Mouse (Mus musculus) kidney, postnatal 0 days (tissue): ENCODE results near the gene Bud23. TPM values are rescaled to one million over a fixed set of nuclear protein-coding genes. Genes with fewer than 3 reads are reported as not detected.
A peak's percentile ranks its signal among the peaks of the same experiment; 100 is the strongest.

Experiments
- ATAC-seq: fragments of 200-750 bp; cut with Nextera tagmentation; replicated peaks from 2 replicates; pipeline ENCODE4 v1.8.0; 2017; ENCODE audit warnings: low read depth, moderate number of reproducible peaks, moderate TSS enrichment, moderate library complexity; ENCODE audit not compliant: low FRiP score
- DNase-seq: peaks from one replicate; pipeline ENCODE4 v3.0.0-alpha.2; 2016; ENCODE audit warnings: low spot score
- H3K27ac ChIP-seq: fragments of 300-500 bp; sonication (generic); 2 replicates; pipeline ENCODE4 v1.5.1; 2014; ENCODE audit warnings: mild to moderate bottlenecking
- H3K27me3 ChIP-seq: fragments of 300-500 bp; sonication (generic); 2 replicates; pipeline ENCODE4 v1.6.1; 2014; ENCODE audit warnings: low read length, mixed read lengths; ENCODE audit not compliant: insufficient read depth
- H3K36me3 ChIP-seq: fragments of 300-500 bp; sonication (generic); 2 replicates; pipeline ENCODE4 v1.6.1; 2014; ENCODE audit warnings: low read length, mixed read lengths; ENCODE audit not compliant: insufficient read depth
- H3K4me1 ChIP-seq: fragments of 300-500 bp; sonication (generic); replicated peaks from 2 replicates; pipeline ENCODE4 v1.6.1; 2014; ENCODE audit warnings: antibody characterized with exemption, low read length, mixed read lengths; ENCODE audit not compliant: insufficient read depth
- H3K4me2 ChIP-seq: fragments of 300-500 bp; sonication (generic); 2 replicates; pipeline ENCODE4 v1.6.1; 2014; ENCODE audit warnings: mild to moderate bottlenecking, low read length, moderate library complexity, mixed read lengths
- H3K4me3 ChIP-seq: fragments of 300-500 bp; sonication (generic); replicated peaks from 2 replicates; pipeline ENCODE4 v1.5.1; 2014; ENCODE audit warnings: low read depth, low read length
- H3K9ac ChIP-seq: fragments of 300-500 bp; sonication (generic); 2 replicates; pipeline ENCODE4 v1.6.1; 2014; ENCODE audit warnings: low read depth, low read length
- H3K9me3 ChIP-seq: fragments of 300-500 bp; sonication (generic); replicated peaks from 2 replicates; pipeline ENCODE4 v1.6.1; 2016; ENCODE audit warnings: low read length, inconsistent platforms, mixed read lengths
- CTCF ChIP-seq: IDR thresholded peaks from 2 replicates; pipeline ENCODE4 v1.5.1; 2016; ENCODE audit warnings: antibody characterized with exemption, low read depth, mild to moderate bottlenecking, moderate library complexity
- WGBS: fragments of 180-500 bp; shearing (Covaris S2); extraction: QIAGEN DNeasy Blood & Tissue Kit; methylation state at CpG from one replicate; pipeline ENCODE4 v1.1.7; 2014; 5-methylcytosine and 5-hydroxymethylcytosine counted together
- polyA plus RNA-seq: library from polyadenylated mRNA; unstranded; fragments of >200 nt; fragmentation: Nextera tagmentation; extraction: Ambion mirVana; gene quantifications from 2 replicates; pipeline ENCODE4 v1.2.1, GENCODE M21; 2015

Gene Bud23
- polyA plus RNA-seq, 1 experiment from 2014 or later = 80.4 TPM

DNA sequence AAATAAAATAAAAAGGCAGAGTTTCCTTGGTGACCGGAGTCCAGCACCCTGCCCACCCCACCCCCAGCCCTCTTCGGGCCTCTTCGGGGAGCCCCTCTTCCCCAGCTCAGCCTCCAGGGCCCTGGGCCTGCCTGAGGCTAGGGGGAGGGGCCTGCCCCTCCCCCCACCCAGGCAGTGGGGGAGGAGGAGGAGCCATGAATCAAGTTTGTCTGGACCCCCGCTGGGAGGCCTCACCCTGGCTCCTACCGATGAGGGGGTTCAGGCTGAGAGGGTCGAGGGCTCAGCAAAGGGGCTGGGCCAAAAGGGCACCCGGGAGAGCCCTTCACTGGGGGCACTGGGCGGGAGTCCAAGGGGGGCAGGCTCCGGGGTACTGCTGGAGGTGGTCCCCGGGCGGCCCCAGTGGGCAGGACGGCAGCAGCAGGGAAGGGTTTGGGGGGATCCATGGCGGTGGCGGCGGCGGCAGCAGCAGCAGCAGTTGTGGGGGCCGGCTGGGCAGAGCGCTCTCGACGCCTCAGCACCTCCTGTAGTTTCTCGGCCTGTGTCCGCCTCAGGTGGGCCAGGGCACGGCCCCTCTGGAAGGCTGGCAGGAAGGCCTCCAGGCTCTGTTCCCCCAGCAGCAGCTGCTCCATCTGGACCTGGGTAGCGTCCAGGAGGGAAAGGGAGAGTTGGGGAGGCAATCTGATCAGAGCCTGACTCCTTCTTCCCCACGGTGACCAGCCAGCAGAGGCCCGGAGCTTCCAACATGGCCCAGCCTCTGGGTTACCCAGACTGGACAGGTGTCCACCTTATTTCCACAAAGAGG, 8.8 kb upstream of the Bud23 start:
- WGBS = 28% methylated on average over 26 of the region's 26 CpGs
- Histone ChIP-seq H3K4me3 (no peak overlapping the region), H3K4me1 (no peaks in the 10 kb centered on the region; the same call in 1 of the 2 replicates), H3K9ac (peak overlapping the region; percentile 35; the same call in 1 of the 2 replicates), H3K27me3 (no peaks in the 10 kb centered on the region), H3K36me3 (peaks cover 10% of the 10 kb centered on the region; the same call in 1 of the 2 replicates), H3K9me3 (no peaks in the 10 kb centered on the region), H3K4me2 (no peak overlapping the region), H3K27ac (no peak overlapping the region)
- DNase-seq (no peak), ATAC-seq (no peak)
- TF ChIP-seq CTCF = no peak

GRCm38 (mm10) chr5:135072720-135073119, 8.0 kb upstream of the Bud23 start:
- ATAC-seq (no peak), DNase-seq (no peak)
- Histone ChIP-seq H3K4me2 (no peak overlapping the region), H3K9ac (no peak overlapping the region), H3K9me3 (no peaks in the 10 kb centered on the region), H3K4me3 (no peak overlapping the region), H3K36me3 (peaks cover 10% of the 10 kb centered on the region; the same call in 1 of the 2 replicates), H3K4me1 (no peaks in the 10 kb centered on the region; the same call in 1 of the 2 replicates), H3K27ac (no peak overlapping the region), H3K27me3 (no peaks in the 10 kb centered on the region)
- no peak for TF ChIP-seq CTCF
- 77% methylated on average over 6 of the region's 6 CpGs for WGBS

DNA sequence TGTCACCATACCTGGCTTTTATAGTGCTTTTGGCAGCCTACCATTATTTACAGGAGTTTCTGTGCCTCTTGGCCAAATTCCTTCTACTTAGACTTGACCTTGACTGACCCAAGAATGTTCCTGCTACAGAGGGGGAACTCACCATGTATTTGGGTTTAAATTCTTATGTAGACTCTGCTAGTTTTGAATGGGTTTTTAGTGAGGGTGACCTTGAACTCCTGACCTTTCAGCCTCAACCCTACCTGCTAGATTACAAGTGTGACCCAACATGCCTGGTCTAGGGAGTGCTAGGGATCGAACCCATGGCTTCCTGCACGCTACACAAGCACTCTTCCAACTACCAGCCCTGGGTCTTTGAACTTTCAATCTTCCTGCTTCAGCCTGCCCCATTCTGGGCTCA, 7.3 kb upstream of the Bud23 start:
- ATAC-seq (no peak), DNase-seq (no peak)
- Histone ChIP-seq H3K27ac (no peak overlapping the region), H3K4me2 (no peak overlapping the region), H3K27me3 (no peaks in the 10 kb centered on the region), H3K9me3 (no peaks in the 10 kb centered on the region), H3K9ac (no peak overlapping the region), H3K4me3 (no peak overlapping the region), H3K36me3 (peaks cover 10% of the 10 kb centered on the region; the same call in 1 of the 2 replicates), H3K4me1 (no peaks in the 10 kb centered on the region; the same call in 1 of the 2 replicates)
- WGBS = 88% methylated on average over 2 of the region's 2 CpGs
- TF ChIP-seq CTCF = no peak

DNA sequence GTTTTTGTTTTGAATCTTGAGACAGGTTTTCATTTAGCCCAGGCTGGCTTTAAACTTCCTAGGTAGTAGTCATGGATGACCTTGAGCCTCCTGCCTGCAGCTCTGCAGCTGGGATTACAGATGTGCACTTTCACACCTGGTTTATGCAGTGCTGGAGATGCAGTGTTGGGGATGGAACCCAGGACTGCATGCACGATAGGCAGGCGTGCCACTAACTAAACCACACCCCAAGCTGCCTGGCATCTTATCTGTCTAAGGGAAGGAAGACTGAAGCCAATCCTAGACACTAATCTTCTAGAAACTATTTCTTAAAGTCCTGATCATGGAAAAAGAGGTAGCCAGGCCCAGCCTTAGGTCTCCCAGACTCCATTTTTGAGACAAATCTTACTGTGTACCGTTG, 5.7 kb upstream of the Bud23 start:
- peaks cover 10% of the 10 kb centered on the region; the same call in 1 of the 2 replicates for H3K36me3 ChIP-seq
- ATAC-seq (no peak), DNase-seq (no peak)
- H3K4me3 ChIP-seq = no peak overlapping the region
- no peaks in the 10 kb centered on the region for H3K9me3 ChIP-seq
- peaks cover 5% of the 10 kb centered on the region; the same call in 1 of the 2 replicates for H3K4me1 ChIP-seq
- TF ChIP-seq CTCF = no peak
- no peak overlapping the region for H3K4me2 ChIP-seq
- 93% methylated on average over 3 of the region's 3 CpGs for WGBS
- no peak overlapping the region for H3K27ac ChIP-seq
- H3K27me3 ChIP-seq = no peaks in the 10 kb centered on the region
- no peak overlapping the region for H3K9ac ChIP-seq

GRCm38 (mm10) chr5:135066008-135066407, 1.2 kb upstream of the Bud23 start:
- Histone ChIP-seq H3K27me3 (no peaks in the 10 kb centered on the region), H3K4me3 (no peak overlapping the region), H3K4me1 (peaks cover 13% of the 10 kb centered on the region; the same call in 1 of the 2 replicates), H3K9ac (no peak overlapping the region), H3K36me3 (0 out of 2 replicates have a peak, but pooled peaks cover under 1% of the 10 kb centered on the region), H3K9me3 (no peaks in the 10 kb centered on the region), H3K4me2 (no peak overlapping the region), H3K27ac (no peak overlapping the region)
- ATAC-seq (no peak), DNase-seq (no peak)
- no peak for TF ChIP-seq CTCF
- WGBS = 88% methylated on average over 3 of the region's 3 CpGs

DNA sequence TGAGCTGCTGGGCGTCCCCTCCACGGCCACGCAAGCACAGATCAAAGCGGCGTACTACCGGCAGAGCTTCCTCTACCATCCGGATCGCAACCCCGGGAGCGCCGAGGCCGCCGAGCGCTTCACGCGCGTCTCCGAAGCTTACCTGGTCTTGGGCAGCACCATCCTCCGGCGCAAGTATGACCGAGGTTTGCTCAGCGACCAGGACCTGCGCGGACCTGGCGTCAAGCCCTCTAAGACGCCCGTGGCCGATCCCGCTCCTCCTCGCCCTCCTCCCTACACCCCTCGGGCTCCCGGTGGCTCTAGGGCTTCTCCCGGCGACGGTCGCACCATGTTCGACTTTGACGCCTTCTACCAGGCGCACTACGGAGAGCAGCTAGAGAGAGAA, 385 bp downstream of the Bud23 start:
- WGBS = 2% methylated on average over 40 of the region's 40 CpGs
- Histone ChIP-seq H3K4me3 (peak overlapping the region; percentile 93), H3K36me3 (0 out of 2 replicates have a peak, but pooled peaks cover 13% of the 10 kb centered on the region), H3K9me3 (no peaks in the 10 kb centered on the region), H3K27me3 (no peaks in the 10 kb centered on the region), H3K9ac (peak overlapping the region; percentile 81), H3K27ac (peak overlapping the region; percentile 72), H3K4me1 (peaks cover 13% of the 10 kb centered on the region; the same call in 1 of the 2 replicates), H3K4me2 (peak overlapping the region; percentile 84)
- peak; percentile 47 for ATAC-seq
- DNase-seq = no peak
- no peak for TF ChIP-seq CTCF
